Mouse (Mus musculus): ENCODE results near the gene Aldh3b2.

The Aldh3b2 gene

GRCm38 (mm10) chr19:3990804-3991203, 18.7 kb downstream of the Aldh3b2 start:
- DNase-seq: no peak

DNA sequence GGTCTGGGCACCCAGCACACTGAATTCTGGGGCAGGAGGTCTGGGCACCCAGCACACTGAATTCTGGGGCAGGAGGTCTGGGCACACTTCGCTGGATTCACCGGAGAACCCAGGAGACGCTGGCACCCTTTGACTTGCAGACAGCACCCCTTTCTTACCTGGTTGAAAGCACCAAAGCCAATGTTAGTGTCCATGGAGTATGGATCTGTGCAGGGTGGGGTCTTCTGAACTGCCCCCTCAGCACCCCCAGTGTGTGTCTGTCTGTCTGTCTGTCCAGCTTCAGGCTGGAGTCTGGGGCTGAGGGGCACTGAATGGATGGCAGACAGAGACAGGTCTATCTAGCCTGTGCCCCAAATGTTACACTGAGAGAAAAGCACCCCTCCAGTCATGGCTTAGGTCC, 19.4 kb downstream of the Aldh3b2 start:
- no peak for DNase-seq

GRCm38 (mm10) chr19:3991966-3992365, 19.8 kb downstream of the Aldh3b2 start:
- no peak for DNase-seq

GRCm38 (mm10) chr19:3992416-3992815, 20.3 kb downstream of the Aldh3b2 start, which contains the start of gene Tbx10:
Tbx10 (plus strand) TSS chr19:3992752.
- no peak for DNase-seq

GRCm38 (mm10) chr19:3994932-3995331, 22.8 kb downstream of the Aldh3b2 start:
- DNase-seq: no peak

DNA sequence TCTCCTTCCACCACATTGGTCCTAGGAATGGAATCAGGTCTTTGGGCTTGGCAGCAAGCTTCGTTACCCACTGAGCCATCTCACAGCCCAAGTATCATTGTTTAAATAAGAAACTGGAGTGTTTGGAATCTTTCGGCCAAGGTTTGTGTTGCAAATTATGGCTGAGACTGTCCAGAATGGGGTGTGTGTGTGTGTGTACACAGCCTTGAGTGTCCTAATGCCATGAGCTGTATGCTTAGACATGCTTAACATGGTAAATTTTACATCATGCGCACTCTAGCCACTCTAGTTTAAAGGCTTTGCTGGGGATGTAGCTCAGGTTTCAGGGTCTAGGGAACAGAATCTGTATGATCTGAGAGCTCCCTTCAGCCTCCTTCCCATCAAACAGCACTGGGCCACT, 23.4 kb downstream of the Aldh3b2 start:
- DNase-seq: no peak

DNA sequence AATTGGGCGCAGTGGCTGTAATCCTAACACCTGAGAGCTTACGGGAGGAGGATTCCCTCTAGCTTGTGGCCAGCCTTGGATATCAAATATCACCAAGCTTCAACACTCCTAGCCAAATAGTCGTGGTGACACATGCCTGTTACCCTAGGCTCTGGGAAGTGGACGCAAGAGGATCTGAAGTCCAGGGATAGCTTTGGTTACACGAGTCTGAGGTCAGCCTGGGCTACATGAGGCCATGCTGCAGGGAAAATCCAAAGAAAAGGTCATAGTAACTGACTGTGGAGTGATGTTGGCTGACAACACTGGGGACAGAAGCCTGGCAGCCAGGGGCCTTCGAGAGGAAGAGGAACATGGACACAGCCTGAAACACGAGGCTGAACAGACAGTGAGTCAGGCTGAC, 24.0 kb downstream of the Aldh3b2 start:
- no peak for DNase-seq

GRCm38 (mm10) chr19:3996747-3997146, 24.6 kb downstream of the Aldh3b2 start:
- DNase-seq: no peak

DNA sequence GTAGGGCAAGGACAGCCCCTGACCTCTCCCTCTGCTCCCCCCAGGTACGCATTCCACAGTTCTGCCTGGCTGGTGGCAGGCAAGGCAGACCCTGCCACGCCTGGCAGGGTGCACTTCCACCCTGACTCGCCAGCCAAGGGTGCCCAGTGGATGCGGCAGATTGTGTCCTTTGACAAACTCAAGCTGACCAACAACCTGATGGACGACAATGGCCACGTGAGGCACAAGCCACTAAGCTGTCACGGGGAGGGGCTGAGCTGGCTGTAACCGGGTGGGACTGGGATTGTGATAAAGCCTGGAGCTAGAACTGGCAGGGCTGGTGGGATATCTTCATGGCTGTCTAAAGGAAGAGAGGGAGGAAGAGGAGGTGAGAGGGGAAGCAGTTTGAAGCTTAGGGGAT, 25.1 kb downstream of the Aldh3b2 start:
- DNase-seq: no peak

GRCm38 (mm10) chr19:3998335-3998734, 26.2 kb downstream of the Aldh3b2 start:
- no peak for DNase-seq

GRCm38 (mm10) chr19:3999121-3999730, 27.1 kb downstream of the Aldh3b2 start:
- DNase-seq: no peak

DNA sequence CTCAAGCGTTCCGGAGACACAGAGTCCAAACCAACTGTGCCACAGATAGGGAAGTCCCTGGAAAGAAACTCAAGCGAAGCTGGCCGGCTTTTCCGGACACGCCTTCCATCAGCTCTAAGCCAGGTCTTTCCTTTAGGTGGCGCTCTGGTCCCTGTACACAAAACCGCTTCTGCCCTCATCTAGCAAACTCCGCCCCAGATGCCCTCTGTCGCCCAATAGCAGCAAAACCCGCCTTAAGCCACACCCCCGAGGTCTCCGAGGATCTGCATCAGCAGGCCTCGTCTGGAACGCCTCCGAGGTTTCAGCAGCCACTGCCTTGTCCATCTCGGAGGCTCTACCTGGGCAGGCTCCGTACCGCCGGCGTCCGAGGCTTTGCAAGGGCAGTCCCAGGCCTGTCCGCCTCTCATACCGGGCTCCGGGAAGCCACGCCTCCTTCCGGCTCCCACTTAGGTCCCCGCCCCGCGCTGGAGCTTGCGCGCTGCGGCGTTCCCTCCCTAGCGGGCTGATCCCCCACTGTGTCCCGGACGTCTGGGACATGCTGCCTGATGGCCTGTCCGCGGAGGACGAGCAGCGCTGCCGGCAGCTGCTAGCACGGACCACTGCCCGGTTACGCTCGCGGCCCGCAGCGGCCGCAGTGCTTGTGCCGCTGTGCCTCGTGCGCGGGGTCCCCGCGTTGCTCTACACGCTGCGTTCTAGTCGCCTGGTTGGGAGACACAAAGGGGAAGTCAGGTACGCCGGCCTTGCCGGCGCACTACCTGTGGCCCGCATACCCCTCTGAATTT, 28.2 kb downstream of the Aldh3b2 start, which contains the start of the genes Nudt8 and Gm49405:
TSS of gene Nudt8 (plus strand) at position 462 of the 782 bp plus-strand sequence.
TSS of gene Gm49405 (plus strand) at position 508 of the 782 bp plus-strand sequence.
- DNase-seq: peak; percentile 97

- no peak for DNase-seq
These were observed 28.9 kb downstream of the Aldh3b2 start for GRCm38 (mm10) chr19:4000949-4001525.

GRCm38 (mm10) chr19:4001752-4002151, 29.6 kb downstream of the Aldh3b2 start:
- no peak for DNase-seq

GRCm38 (mm10) chr19:4003112-4003511, 31.0 kb downstream of the Aldh3b2 start, which contains the start of gene Doc2g:
Doc2g (plus strand) TSS chr19:4003313.
- DNase-seq: no peak

DNA sequence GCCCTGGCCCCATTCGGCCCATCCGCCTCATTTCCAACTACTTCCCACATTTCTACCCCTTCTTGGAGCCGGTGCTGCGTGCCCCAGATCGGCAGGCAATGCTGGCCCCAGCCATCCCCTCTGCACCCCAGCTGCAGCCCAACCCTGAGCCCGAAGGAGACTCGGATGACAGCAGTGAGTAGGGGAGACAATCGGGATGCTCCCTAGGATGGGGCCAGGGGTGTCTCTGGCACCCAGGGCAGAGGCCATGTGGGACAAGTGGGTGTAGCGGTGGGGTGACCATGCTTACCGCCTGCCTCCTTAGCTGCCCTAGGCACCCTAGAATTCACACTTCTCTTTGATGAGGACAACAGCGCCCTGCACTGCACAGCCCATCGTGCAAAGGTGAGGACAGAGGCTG, 31.5 kb downstream of the Aldh3b2 start:
- no peak for DNase-seq

DNA sequence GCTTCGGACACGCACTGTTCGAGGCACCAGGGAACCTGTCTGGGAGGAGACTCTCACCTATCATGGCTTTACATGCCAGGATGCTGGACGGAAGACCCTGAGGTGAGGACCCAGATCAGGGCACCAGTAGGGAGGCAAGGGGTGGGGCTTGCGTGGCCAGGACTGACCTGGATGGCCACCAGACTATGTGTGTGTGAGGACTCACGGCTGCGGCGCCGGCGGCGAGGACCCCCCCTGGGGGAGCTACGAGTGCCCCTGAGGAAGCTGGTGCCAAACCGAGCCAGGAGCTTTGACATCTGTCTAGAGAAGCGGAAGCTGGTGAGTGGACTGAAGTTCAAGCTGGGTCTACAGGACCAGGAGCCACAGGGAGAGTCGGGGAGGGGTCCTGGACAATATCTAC, 32.2 kb downstream of the Aldh3b2 start:
- no peak for DNase-seq

- DNase-seq: no peak
These were observed 33.0 kb downstream of the Aldh3b2 start for GRCm38 (mm10) chr19:4005091-4005490.

GRCm38 (mm10) chr19:4005971-4006370, 33.8 kb downstream of the Aldh3b2 start:
- DNase-seq: no peak

DNA sequence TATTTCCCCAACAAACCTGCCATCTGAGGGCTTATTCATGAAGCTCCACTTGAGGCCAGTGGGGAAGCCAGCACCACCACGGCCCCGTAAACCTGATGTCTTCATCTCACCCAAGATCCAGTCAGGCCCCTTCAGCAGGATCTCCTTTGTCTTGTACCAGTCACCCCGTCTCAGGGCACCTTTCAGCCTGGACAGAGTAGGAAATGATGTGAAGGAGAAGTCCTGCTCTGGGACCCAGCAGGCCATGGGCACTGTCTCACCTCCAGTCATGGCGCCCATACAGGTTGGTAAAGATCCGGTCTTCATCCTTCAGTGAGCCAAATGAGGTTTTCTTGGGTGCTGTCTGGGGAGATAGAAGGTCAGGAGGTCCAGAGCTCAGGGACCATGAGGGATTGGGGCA, 39.0 kb downstream of the Aldh3b2 start:
- DNase-seq: no peak

DNA sequence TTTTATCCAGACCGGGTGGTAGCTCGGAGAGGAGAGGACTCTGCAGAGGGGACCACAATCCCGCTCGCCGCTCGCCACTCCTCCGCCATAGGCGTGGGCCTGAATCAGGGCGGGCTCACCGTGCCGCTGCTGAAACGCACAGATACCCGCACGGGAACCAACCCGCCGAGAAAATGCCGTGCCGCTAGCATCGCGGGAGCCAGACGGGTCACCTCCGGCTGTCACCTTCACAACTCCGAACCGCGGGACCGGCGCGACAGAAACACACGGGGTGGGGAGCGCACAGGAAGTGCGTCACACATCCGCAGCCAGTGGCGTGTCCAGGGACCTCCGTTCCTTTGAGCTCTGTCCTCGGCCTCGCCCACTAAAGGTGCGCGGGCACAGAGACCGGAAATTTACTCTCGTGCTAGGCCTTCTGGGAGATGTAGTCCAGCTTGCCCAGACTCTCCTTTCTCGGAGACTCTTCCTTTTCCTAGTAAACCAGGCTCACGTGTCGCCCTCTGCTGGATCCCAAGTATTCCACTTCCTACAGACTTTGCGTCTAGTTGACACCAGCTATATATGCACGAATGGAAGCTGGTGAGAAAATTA, 40.4 kb downstream of the Aldh3b2 start, which contains the start of gene Ndufv1:
TSS of gene Ndufv1 (minus strand) at position 375 of the 591 bp plus-strand sequence.
- peak; percentile 95 for DNase-seq

- DNase-seq: no peak
These were observed 40.9 kb downstream of the Aldh3b2 start for GRCm38 (mm10) chr19:4013066-4013465.

DNA sequence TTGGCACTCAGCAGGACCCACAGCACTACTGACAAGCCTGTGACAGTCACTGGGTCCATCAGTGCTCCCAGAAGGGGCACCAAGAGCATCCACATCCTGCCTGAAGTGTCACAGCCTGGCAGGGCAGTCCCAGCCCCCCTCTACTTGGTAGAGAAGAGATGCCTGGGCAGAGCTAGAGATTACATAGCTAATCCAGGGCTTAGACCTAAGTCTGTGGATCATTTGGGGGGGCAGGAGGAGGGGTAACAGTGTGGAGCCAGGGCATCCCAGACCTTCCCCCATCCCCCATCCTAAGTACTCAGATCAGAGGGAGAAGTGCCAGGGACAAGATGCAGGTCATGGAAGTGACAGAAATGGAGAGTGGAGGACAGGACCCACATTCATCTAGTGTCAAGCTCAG, 42.7 kb downstream of the Aldh3b2 start:
- no peak for DNase-seq
